Mouse (Mus musculus) gastrocnemius, postnatal 4 days (tissue): ENCODE data around the gene Acap3. TPM values are rescaled to one million over a fixed set of nuclear protein-coding genes. Genes with fewer than 3 reads are reported as not detected.

ENCODE experiments used
- DNase-seq, 2 experiments: peaks; one replicate each; pipeline ENCODE4 v3.0.0; 2021 to 2022; ENCODE audit warnings: low spot score in 2 of 2, mixed read lengths in 2 of 2
- total RNA-seq, 2 experiments: library from RNA; stranded (reverse); gene quantifications; 2 replicates each; pipeline ENCODE4 v1.2.3; 2021

The Acap3 gene
- total RNA-seq, 2 experiments from 2014 or later = 30.1 to 31.6 TPM

DNA sequence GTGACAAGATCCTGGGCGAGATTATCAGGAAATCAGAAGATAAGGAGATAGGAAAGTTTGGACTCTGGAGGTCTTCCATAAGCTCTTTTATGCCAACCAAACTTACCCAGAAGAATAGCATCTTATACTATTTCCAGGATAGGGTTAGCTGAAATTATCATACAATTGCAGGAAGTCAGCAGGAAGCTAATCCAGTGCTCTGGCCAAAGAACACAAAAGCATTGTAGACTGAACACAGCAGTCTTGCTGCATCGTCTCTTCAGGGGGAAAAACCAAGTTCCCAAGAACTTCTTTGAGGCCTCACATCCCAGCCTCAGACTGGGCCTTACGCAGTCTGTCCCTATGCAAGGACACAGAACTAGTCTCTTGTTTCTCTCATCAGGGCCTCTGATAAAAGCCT, 8.0 kb upstream of the Acap3 start:
- no peak for DNase-seq

GRCm38 (mm10) chr4:155886330-155886729, 5.3 kb upstream of the Acap3 start:
- DNase-seq = no peak

- DNase-seq = no peak
Measured at GRCm38 (mm10) chr4:155887674-155888073, 3.9 kb upstream of the Acap3 start.

DNA sequence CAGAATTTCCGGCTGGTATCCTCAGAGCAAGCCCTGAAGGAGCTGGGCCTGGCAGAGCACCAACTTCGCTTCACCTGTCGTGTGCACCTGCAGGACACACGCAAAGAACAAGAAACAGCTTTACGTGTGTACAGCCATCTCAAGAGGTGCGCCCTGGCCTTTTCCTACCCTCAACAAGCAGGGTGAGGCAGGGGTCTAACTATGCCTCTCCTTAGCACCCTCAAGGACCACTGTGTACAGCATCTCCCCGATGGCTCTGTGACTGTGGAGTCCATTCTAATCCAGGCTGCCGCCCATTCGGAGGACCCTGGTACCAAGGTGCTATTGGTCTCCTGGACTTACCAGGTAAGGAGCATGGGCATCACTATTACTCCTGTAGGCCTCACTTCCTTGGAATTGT, 3.4 kb upstream of the Acap3 start:
- DNase-seq = peak in 1 of 2 experiments; percentile 11

- DNase-seq = peak in 1 of 2 experiments; percentile 13
Measured at GRCm38 (mm10) chr4:155889316-155889715, 2.3 kb upstream of the Acap3 start.

DNA sequence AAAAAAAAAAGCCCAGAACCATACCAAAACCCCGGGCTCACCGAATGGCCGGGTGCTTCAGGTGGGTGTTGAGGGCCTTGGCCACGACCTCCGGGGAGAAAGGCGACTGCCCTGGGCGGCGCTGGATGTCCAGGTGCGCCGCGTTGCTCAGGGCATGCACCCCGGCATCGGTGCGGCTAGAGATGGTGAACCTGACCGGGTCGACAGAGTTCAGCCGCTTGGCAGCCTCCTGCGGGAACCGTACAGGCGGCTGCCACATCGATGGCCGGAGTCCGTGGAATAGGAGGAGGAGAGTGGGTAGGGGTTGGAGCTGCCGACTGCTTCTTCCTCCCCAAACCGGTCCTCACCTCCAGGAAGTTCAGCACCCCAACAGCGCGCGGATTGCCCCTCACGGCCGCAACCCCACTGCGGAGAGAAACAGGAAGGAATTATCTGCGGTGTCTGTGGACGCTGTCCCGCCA, 581 bp upstream of the Acap3 start:
- no peak for DNase-seq

DNA sequence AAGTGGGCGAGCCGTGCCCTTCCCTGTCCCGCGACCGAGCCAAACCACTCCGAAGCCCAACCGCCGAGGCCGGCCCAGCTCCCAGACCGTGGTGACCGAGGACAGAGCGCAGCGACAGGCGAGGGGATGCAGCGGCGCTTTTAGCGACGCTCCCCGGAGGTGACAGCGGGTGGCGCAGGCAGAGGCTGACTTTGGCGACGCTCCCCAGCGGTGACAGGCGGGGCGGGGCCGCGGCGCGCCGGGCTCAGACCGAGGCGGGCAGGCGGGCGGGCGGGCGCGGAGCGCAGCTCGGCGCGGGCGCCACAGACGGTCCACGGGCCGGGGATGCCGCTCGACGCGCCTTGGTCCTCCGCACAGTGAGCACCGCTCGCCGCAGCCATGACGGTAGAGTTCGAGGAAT, 395 bp downstream of the Acap3 start:
- peak; percentile 77 to 89 for DNase-seq

DNA sequence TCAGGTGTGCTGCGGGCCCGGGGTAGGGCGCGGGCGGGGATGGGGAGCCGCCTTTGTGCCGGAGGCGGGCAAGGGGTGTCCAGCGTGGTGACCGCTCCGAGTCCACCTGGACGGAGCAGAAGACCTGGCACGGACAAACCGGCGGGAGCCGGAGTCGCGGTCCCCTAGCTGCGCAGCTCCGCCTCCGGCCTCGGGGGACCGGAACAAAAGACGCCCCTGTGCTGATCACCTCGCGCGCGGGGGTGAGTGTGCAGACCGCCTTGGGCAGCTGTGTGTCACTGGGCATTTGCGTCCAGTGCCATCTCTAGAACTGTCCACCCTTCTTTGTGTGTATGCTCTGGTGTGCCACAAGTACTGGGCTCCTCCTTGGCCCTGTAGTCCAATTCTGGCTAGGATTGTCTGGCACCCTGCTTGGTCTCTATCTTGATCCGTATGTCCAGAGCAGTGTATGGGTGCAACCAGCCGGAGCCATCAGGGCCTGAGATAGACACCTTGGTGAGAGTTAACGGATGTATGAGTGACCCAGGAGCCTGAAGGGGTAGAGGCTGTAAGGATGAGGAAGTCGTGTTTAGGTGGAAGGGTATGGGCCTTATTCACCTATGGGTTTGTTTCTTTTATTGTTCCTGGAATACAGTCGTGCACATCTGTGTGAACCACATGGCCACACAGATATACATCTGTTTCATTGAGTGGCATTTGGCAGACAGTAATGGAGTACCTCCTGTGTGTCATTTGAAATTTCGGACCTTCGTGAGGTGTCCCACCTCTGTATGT, 1.0 kb downstream of the Acap3 start:
- peak; percentile 37 to 53 for DNase-seq

- peak; percentile 6 to 12 for DNase-seq
Measured at GRCm38 (mm10) chr4:155893212-155893690, 1.6 kb downstream of the Acap3 start.

DNA sequence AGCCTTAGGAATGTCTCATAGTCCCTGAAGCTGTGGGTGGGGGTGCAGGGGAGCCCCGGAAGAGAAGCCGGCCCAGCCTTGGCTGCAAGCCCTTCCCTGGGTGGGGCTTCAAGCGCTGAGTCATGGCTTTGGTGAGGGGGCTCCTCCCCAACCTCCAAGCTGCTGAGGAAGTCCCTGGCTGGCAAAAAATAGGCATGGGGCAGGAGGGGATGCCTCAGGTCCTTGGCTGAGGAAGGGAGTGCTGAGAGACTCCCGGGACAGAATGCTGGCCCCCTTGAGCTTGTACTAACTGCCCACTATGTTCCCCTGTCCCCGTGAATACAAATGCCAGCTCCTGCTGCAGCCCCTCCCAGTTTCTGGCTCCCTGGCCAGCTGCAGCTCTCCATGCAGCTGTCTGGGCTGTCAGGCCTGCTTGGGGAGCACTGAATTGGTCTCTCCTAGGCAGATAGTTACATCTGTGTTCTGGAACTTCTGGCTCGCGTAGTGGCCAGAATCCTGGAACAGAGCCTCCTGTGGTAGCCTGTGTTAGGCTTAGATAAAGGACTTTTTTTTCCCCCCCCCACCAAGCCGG, 2.8 kb downstream of the Acap3 start:
- peak; percentile 52 to 80 for DNase-seq

GRCm38 (mm10) chr4:155895216-155895615, 3.6 kb downstream of the Acap3 start:
- peak in 1 of 2 experiments; percentile 70 for DNase-seq

DNA sequence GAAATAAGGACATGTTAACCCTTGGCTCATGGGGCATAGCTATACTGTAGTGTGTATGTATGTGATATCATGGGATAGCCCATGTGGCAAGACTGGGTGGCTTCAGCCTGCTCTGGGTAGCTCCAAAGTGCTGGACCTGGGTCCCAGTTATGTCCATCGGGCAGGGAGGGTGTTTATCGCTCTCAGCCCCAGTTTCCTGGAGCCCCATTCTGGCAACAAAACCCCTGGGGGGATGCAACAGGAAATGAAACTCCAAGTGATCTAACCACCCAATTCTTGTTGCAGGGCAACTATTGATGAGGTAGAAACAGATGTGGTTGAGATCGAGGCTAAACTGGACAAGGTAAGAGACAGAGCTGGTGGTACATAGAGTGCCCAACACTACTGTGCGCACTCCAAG, 4.2 kb downstream of the Acap3 start:
- peak in 1 of 2 experiments; percentile 9 for DNase-seq

GRCm38 (mm10) chr4:155896461-155896860, 4.8 kb downstream of the Acap3 start:
- DNase-seq = peak in 1 of 2 experiments; percentile 6

GRCm38 (mm10) chr4:155898318-155898717, 6.7 kb downstream of the Acap3 start:
- peak in 1 of 2 experiments; percentile 2 for DNase-seq

- peak in 1 of 2 experiments; percentile 14 for DNase-seq
Measured at GRCm38 (mm10) chr4:155899355-155899754, 7.7 kb downstream of the Acap3 start.

GRCm38 (mm10) chr4:155901205-155901604, 9.6 kb downstream of the Acap3 start:
- peak in 1 of 2 experiments; percentile 13 for DNase-seq

DNA sequence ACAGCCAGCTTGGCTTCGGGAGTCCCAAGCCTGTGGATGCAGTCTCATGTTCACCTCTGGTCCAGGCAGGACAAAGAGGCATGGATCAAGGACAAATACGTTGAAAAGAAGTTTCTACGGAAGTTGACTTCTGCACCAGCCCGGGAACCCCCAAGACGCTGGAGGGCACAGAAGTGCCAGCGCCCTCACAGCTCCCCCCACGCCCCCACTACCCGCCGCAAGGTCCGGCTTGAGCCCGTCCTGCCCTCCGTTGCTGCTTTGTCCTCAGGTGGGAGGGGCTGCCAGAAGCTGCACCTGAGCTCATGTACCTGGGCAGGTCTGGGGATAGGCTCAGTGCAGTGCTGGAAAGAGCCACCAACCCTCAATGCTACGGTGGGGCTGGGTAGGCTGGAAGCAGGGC, 11.6 kb downstream of the Acap3 start:
- DNase-seq = peak in 1 of 2 experiments; percentile 14

DNA sequence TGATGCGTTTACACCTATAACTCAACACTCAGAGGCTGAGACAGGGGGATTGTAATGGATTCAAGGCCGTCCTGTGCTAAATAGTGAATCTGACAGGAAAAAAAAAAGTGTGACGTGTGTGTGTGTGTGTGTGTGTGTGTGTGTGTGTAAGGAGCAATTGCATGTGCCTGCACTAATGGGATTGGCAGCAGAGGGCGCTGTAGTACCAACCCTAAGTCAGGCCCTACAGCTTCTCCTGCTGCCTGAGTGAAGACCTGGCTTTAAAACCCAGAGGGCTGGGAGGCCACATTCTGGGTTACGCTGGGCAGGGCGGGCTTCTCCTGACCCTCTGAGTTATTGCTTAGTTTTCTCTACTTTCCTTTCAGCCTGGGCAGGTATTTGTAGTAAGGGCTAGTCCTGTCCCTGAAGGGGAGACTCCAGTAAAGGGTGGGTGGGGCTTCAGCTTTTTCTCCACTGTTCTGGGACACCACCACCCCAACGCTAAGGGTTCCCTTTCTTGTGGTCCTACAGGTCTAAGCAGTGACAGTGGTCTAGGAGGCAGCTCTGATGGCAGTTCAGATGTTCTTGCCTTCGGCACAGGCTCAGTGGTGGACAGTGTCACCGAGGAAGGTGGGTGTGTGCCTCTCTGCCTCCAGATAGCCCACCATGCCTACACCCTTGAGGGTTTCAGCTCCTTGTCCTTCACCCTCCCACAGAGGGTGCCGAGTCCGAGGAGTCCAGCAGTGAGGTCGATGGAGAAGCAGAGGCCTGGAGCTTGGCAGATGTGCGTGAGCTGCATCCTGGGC, 12.9 kb downstream of the Acap3 start:
- DNase-seq = peak; percentile 16 to 43

GRCm38 (mm10) chr4:155905634-155906033, 14.0 kb downstream of the Acap3 start:
- peak; percentile 7 to 15 for DNase-seq

GRCm38 (mm10) chr4:155906125-155906524, 14.5 kb downstream of the Acap3 start:
- peak in 1 of 2 experiments; percentile 13 for DNase-seq

DNA sequence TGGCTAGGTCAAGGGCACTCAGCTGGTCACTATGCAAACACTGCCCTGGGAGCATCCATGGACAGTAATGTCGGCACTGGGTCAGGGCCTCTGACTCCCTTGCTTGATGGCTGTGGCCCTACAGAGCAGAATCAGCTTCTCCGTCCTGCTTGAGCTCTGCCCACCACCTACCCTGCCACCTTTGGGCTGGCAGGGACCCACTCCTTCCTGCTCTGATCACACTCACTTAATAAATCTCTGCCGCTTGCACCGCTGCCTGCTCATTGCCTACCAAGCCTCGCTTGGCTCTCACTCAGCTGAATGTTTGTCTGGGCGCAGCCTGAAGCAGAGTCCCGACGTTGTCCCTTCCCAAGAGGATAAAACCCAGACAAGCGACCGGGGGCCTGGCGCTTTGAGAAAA, 15.4 kb downstream of the Acap3 start:
- peak in 1 of 2 experiments; percentile 5 for DNase-seq
